Mouse (Mus musculus): ENCODE results near the gene Irf2bp2. TPM values are rescaled to one million over a fixed set of nuclear protein-coding genes. Genes with fewer than 3 reads are reported as not detected.
"Not testable (repeated sequence)": the region's sequence is repeated elsewhere in the genome, so short reads cannot be mapped to it uniquely, and the experiment has no call there.

Gene Irf2bp2
- polyA plus RNA-seq, 1 experiment from 2014 or later = 11.5 TPM

- peak; percentile 26 for ATAC-seq
- H3K4me3 ChIP-seq (ENCODE audit: low read length) = no peak overlapping the region
- no peak overlapping the region for H3K4me2 ChIP-seq (ENCODE audit: low read depth, low read length)
- no peaks in the 10 kb centered on the region for H3K36me3 ChIP-seq (ENCODE audit: control insufficient read depth, insufficient read depth, low read length)
- peaks cover 23% of the 10 kb centered on the region for H3K4me1 ChIP-seq (ENCODE audit: control insufficient read depth, insufficient read depth, low read length)
- no peaks in the 10 kb centered on the region for H3K9me3 ChIP-seq (ENCODE audit: control insufficient read depth, low read length)
- WGBS = 72% methylated on average over 11 of the region's 11 CpGs
- no peaks in the 10 kb centered on the region for H3K27me3 ChIP-seq (replicated peaks; ENCODE audit: control insufficient read depth, insufficient read depth, low read length)
- peak overlapping the region; percentile 55; the same call in 1 of the 2 replicates for H3K27ac ChIP-seq (ENCODE audit: low read length)
- H3K9ac ChIP-seq (ENCODE audit: low read depth, low read length) = no peak overlapping the region
These were observed 15.9 kb upstream of the Irf2bp2 start for GRCm38 (mm10) chr8:126609556-126610263.

GRCm38 (mm10) chr8:126603241-126603947 lies 9.6 kb upstream of the Irf2bp2 start:
- no peak overlapping the region for H3K4me3 ChIP-seq (ENCODE audit: low read length)
- H3K27ac ChIP-seq (ENCODE audit: low read length) = peak overlapping the region; percentile 57
- no peaks in the 10 kb centered on the region for H3K36me3 ChIP-seq (ENCODE audit: control insufficient read depth, insufficient read depth, low read length)
- H3K27me3 ChIP-seq (replicated peaks; ENCODE audit: control insufficient read depth, insufficient read depth, low read length) = no peaks in the 10 kb centered on the region
- H3K4me1 ChIP-seq (ENCODE audit: control insufficient read depth, insufficient read depth, low read length) = peaks cover 15% of the 10 kb centered on the region
- 42% methylated on average over 8 of the region's 8 CpGs for WGBS
- H3K4me2 ChIP-seq (ENCODE audit: low read depth, low read length) = no peak overlapping the region
- H3K9ac ChIP-seq (ENCODE audit: low read depth, low read length) = no peak overlapping the region
- H3K9me3 ChIP-seq (ENCODE audit: control insufficient read depth, low read length) = no peaks in the 10 kb centered on the region
- ATAC-seq = peak; percentile 43

GRCm38 (mm10) chr8:126602641-126603040 lies 8.9 kb upstream of the Irf2bp2 start:
- Histone ChIP-seq H3K27ac (ENCODE audit: low read length) (peak overlapping the region; percentile 57), H3K9me3 (ENCODE audit: control insufficient read depth, low read length) (no peaks in the 10 kb centered on the region), H3K9ac (ENCODE audit: low read depth, low read length) (no peak overlapping the region; the same call in 1 of the 2 replicates), H3K27me3 (replicated peaks; ENCODE audit: control insufficient read depth, insufficient read depth, low read length) (no peaks in the 10 kb centered on the region), H3K4me2 (ENCODE audit: low read depth, low read length) (no peak overlapping the region), H3K4me1 (ENCODE audit: control insufficient read depth, insufficient read depth, low read length) (peaks cover 20% of the 10 kb centered on the region), H3K4me3 (ENCODE audit: low read length) (no peak overlapping the region), H3K36me3 (ENCODE audit: control insufficient read depth, insufficient read depth, low read length) (no peaks in the 10 kb centered on the region)
- 61% methylated on average over 8 of the region's 8 CpGs for WGBS
- no peak for ATAC-seq

DNA sequence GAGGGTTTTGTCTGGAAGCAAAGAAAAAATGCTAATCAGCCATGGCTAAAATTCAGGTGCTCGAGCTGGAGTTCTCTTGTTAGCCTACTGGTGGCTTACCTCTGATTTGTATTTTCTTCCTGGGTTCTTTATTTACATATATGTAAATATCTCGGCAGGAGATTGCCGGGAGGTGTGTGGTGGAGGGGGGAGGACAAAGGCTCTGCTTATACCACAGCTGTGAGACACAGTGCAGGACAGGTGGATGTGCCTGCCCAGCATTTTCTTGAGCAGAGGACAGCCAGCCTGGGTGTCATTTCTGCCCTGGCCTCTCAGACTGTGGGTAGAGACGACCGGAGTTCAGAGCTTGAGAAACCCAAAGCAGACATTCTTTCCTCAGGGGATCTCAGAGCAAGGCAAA lies 7.5 kb upstream of the Irf2bp2 start:
- no peaks in the 10 kb centered on the region for H3K27me3 ChIP-seq (replicated peaks; ENCODE audit: control insufficient read depth, insufficient read depth, low read length)
- no peak for ATAC-seq
- peak overlapping the region; percentile 47; the same call in 1 of the 2 replicates for H3K27ac ChIP-seq (ENCODE audit: low read length)
- H3K9ac ChIP-seq (ENCODE audit: low read depth, low read length) = no peak overlapping the region
- H3K4me2 ChIP-seq (ENCODE audit: low read depth, low read length) = no peak overlapping the region
- H3K36me3 ChIP-seq (ENCODE audit: control insufficient read depth, insufficient read depth, low read length) = no peaks in the 10 kb centered on the region
- no peaks in the 10 kb centered on the region for H3K9me3 ChIP-seq (ENCODE audit: control insufficient read depth, low read length)
- no peak overlapping the region for H3K4me3 ChIP-seq (ENCODE audit: low read length)
- H3K4me1 ChIP-seq (ENCODE audit: control insufficient read depth, insufficient read depth, low read length) = peaks cover 33% of the 10 kb centered on the region
- WGBS = 38% methylated on average over 5 of the region's 5 CpGs

DNA sequence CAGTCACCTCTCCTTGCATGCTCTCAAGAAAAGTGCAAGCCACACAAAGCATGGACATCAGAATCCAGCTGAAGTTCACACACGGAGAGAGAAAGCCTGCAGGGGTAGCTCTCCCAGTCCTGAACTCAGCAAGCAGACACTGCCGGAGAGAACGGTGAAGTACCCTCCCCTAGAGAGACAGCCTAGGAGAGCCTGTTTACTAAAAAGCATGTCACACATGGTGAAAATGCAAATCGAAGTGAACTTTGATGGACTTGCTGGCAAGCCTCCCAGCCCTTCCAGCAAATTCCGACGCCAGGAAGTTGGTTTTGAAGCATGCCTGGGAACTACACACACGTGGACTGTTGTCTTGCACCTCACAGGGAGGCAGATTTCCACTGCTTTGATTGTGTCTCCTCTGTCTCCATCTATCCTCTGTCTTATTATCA lies 7.0 kb upstream of the Irf2bp2 start:
- H3K4me3 ChIP-seq (ENCODE audit: low read length) = no peak overlapping the region
- H3K27ac ChIP-seq (ENCODE audit: low read length) = peak overlapping the region; percentile 47
- H3K27me3 ChIP-seq (replicated peaks; ENCODE audit: control insufficient read depth, insufficient read depth, low read length) = no peaks in the 10 kb centered on the region
- H3K4me2 ChIP-seq (ENCODE audit: low read depth, low read length) = no peak overlapping the region
- no peaks in the 10 kb centered on the region for H3K9me3 ChIP-seq (ENCODE audit: control insufficient read depth, low read length)
- peaks cover 34% of the 10 kb centered on the region for H3K4me1 ChIP-seq (ENCODE audit: control insufficient read depth, insufficient read depth, low read length)
- WGBS = 21% methylated on average over 7 of the region's 7 CpGs
- ATAC-seq = no peak
- H3K9ac ChIP-seq (ENCODE audit: low read depth, low read length) = no peak overlapping the region
- H3K36me3 ChIP-seq (ENCODE audit: control insufficient read depth, insufficient read depth, low read length) = no peaks in the 10 kb centered on the region

- peaks cover 39% of the 10 kb centered on the region for H3K4me1 ChIP-seq (ENCODE audit: control insufficient read depth, insufficient read depth, low read length)
- not testable (repeated sequence) for H3K27me3 ChIP-seq (replicated peaks; ENCODE audit: control insufficient read depth, insufficient read depth, low read length); H3K9me3 ChIP-seq (ENCODE audit: control insufficient read depth, low read length); H3K36me3 ChIP-seq (ENCODE audit: control insufficient read depth, insufficient read depth, low read length); H3K27ac ChIP-seq (ENCODE audit: low read length); H3K4me3 ChIP-seq (ENCODE audit: low read length); H3K9ac ChIP-seq (ENCODE audit: low read depth, low read length); H3K4me2 ChIP-seq (ENCODE audit: low read depth, low read length); ATAC-seq
- 90% methylated on average over 5 of the region's 6 CpGs for WGBS
These were observed 6.6 kb upstream of the Irf2bp2 start for GRCm38 (mm10) chr8:126600388-126600787.

- Histone ChIP-seq H3K4me3 (ENCODE audit: low read length) (no peak overlapping the region), H3K4me2 (ENCODE audit: low read depth, low read length) (no peak overlapping the region), H3K4me1 (ENCODE audit: control insufficient read depth, insufficient read depth, low read length) (peaks cover 46% of the 10 kb centered on the region), H3K36me3 (ENCODE audit: control insufficient read depth, insufficient read depth, low read length) (no peaks in the 10 kb centered on the region), H3K27ac (ENCODE audit: low read length) (no peak overlapping the region), H3K9ac (ENCODE audit: low read depth, low read length) (no peak overlapping the region), H3K9me3 (ENCODE audit: control insufficient read depth, low read length) (no peaks in the 10 kb centered on the region), H3K27me3 (replicated peaks; ENCODE audit: control insufficient read depth, insufficient read depth, low read length) (no peaks in the 10 kb centered on the region)
- no peak for ATAC-seq
- 85% methylated on average over 4 of the region's 4 CpGs for WGBS
These were observed 5.5 kb upstream of the Irf2bp2 start for GRCm38 (mm10) chr8:126599297-126599696.

DNA sequence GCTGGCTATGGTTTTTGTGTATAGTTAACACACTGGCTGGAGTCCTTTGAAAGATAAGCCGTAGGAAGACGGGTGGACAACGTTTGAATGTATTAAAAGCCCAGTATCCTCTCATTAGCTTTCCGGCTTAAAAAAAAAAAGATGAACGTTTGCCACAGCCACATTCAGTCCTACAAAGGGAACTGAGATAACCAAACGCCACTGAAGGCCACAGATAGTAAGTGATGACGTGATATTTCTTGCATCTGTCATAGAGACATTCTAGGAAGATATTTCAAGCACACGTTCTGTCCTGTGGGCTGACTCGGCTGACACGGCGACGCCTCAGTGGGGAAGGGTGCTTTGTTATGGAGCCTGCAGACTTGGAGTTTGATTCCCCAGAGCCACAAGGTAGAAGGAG lies 4.4 kb upstream of the Irf2bp2 start:
- no peaks in the 10 kb centered on the region for H3K36me3 ChIP-seq (ENCODE audit: control insufficient read depth, insufficient read depth, low read length)
- no peaks in the 10 kb centered on the region for H3K9me3 ChIP-seq (ENCODE audit: control insufficient read depth, low read length)
- H3K27ac ChIP-seq (ENCODE audit: low read length) = no peak overlapping the region
- H3K27me3 ChIP-seq (replicated peaks; ENCODE audit: control insufficient read depth, insufficient read depth, low read length) = no peaks in the 10 kb centered on the region
- WGBS = 52% methylated on average over 12 of the region's 12 CpGs
- no peak overlapping the region for H3K9ac ChIP-seq (ENCODE audit: low read depth, low read length)
- ATAC-seq = no peak
- H3K4me3 ChIP-seq (ENCODE audit: low read length) = no peak overlapping the region
- H3K4me1 ChIP-seq (ENCODE audit: control insufficient read depth, insufficient read depth, low read length) = peaks cover 46% of the 10 kb centered on the region
- no peak overlapping the region for H3K4me2 ChIP-seq (ENCODE audit: low read depth, low read length)

DNA sequence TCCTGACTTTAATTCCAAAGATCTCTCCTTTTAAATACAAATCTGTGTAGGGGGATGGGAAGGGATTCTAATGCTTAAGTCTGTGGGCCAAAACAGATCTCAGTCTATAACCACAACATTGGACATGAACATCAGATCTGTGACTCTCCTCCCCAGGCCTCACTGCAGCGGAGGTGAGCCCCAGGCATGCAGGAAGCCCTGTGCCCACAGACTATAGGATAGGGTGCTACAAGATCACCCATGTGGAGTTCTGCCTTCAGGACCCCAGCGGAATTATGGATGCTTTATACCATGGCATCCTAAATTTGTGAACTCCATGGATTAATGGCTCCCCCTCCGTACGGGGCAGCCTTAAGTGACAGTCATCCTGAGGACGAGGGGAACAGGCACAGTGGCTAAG lies 2.9 kb upstream of the Irf2bp2 start:
- Histone ChIP-seq H3K9me3 (ENCODE audit: control insufficient read depth, low read length) (no peaks in the 10 kb centered on the region), H3K9ac (ENCODE audit: low read depth, low read length) (peak overlapping the region; percentile 41), H3K27me3 (replicated peaks; ENCODE audit: control insufficient read depth, insufficient read depth, low read length) (no peaks in the 10 kb centered on the region), H3K36me3 (ENCODE audit: control insufficient read depth, insufficient read depth, low read length) (no peaks in the 10 kb centered on the region), H3K4me2 (ENCODE audit: low read depth, low read length) (peak overlapping the region; percentile 63), H3K4me3 (ENCODE audit: low read length) (no peak overlapping the region), H3K27ac (ENCODE audit: low read length) (peak overlapping the region; percentile 99), H3K4me1 (ENCODE audit: control insufficient read depth, insufficient read depth, low read length) (peaks cover 40% of the 10 kb centered on the region)
- ATAC-seq = no peak
- 62% methylated on average over 5 of the region's 5 CpGs for WGBS
